Mouse (Mus musculus) cortical plate, adult 2 months (tissue): ENCODE data around the gene Spata25.

Experiments used
- CTCF ChIP-seq: fragments of 200-500 bp; IDR thresholded peaks from 2 replicates; pipeline ENCODE4 v1.5.1; 2011; ENCODE audit warnings: mild to moderate bottlenecking, control low read depth, low read length; ENCODE audit not compliant: insufficient read depth; ENCODE audit errors: extremely low read depth
- POLR2A ChIP-seq: fragments of 200-500 bp; IDR thresholded peaks from 2 replicates; pipeline ENCODE4 v1.6.1; 2011; ENCODE audit warnings: mild to moderate bottlenecking, low read length, control low read depth; ENCODE audit not compliant: insufficient read depth; ENCODE audit errors: extremely low read depth

DNA sequence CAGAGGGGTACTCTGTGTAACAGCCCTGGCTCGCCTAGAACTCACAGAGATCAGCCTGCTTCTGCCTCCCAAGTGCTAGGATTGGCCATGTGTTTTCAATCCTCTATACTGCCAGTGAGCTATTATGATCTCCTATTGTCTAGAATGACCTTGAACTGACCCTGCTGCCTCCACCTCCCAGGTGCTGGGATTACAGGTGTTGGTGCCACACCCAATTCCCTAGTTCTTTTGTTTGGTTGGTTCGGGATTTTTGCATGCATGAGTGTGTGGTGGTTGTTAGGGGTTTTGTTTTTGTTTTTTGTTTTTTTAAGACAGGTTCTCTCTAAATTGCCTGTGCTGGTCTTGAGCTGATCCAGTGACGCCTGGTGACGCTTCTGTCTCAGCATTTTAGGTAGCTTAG lies 4.4 kb downstream of the Spata25 start:
- TF ChIP-seq POLR2A (no peak), CTCF (no peak)
